Mouse (Mus musculus): ENCODE measurements around the gene Ear14. TPM values are rescaled to one million over a fixed set of nuclear protein-coding genes. Genes with fewer than 3 reads are reported as not detected.
"Not testable (repeated sequence)": the region's sequence is repeated elsewhere in the genome, so short reads cannot be mapped to it uniquely, and the experiment has no call there.

Ear14 gene
- polyA plus RNA-seq (2014; fragmentation: Nextera tagmentation; extraction: Ambion mirVana): not detected in 2 replicates

- Histone ChIP-seq H3K4me1 (ENCODE audit: control insufficient read depth, insufficient read depth, low read length) (no peaks in the 10 kb centered on the region), H3K27ac (replicated peaks; ENCODE audit: low read depth, low read length) (no peak within 1 kb of the TSS), H3K27me3 (ENCODE audit: control insufficient read depth, insufficient read depth, low read length) (no peaks in the 10 kb centered on the region), H3K9me3 (ENCODE audit: control insufficient read depth, low read length) (no peaks in the 10 kb centered on the region), H3K36me3 (ENCODE audit: control insufficient read depth, insufficient read depth, low read length) (no peaks in the 10 kb centered on the region), H3K9ac (ENCODE audit: low read length) (no peak within 1 kb of the TSS), H3K4me2 (ENCODE audit: low read depth, severe bottlenecking) (no peak within 1 kb of the TSS), H3K4me3 (ENCODE audit: low read depth, low read length) (no peak within 1 kb of the TSS)
- 92% methylated on average over 2 of the region's 2 CpGs for WGBS
- no peak for ATAC-seq (ENCODE audit: insufficient number of reproducible peaks, low FRiP score, low TSS enrichment, low read depth)
- no peak for DNase-seq (ENCODE audit: low spot score)
Observed at GRCm38 (mm10) chr14:51203115-51203514, at the start of gene Ear14. Gene Ear14 (plus strand): TSS chr14:51203391.

GRCm38 (mm10) chr14:51156056-51156735, 47.0 kb upstream of the Ear14 start:
- Histone ChIP-seq H3K27me3 (ENCODE audit: control insufficient read depth, insufficient read depth, low read length) (no peaks in the 10 kb centered on the region), H3K4me3 (ENCODE audit: low read depth, low read length) (no peak overlapping the region), H3K36me3 (ENCODE audit: control insufficient read depth, insufficient read depth, low read length) (no peaks in the 10 kb centered on the region), H3K9me3 (ENCODE audit: control insufficient read depth, low read length) (no peaks in the 10 kb centered on the region), H3K4me1 (ENCODE audit: control insufficient read depth, insufficient read depth, low read length) (no peaks in the 10 kb centered on the region), H3K9ac (ENCODE audit: low read length) (no peak overlapping the region), H3K27ac (replicated peaks; ENCODE audit: low read depth, low read length) (no peak overlapping the region), H3K4me2 (ENCODE audit: low read depth, severe bottlenecking) (no peak overlapping the region)
- WGBS: 86% methylated on average over 5 of the region's 5 CpGs
- DNase-seq (ENCODE audit: low spot score): no peak
- ATAC-seq (ENCODE audit: insufficient number of reproducible peaks, low FRiP score, low TSS enrichment, low read depth): no peak

- H3K36me3 ChIP-seq (ENCODE audit: control insufficient read depth, insufficient read depth, low read length): no peaks in the 10 kb centered on the region
- H3K4me1 ChIP-seq (ENCODE audit: control insufficient read depth, insufficient read depth, low read length): no peaks in the 10 kb centered on the region
- H3K4me2 ChIP-seq (ENCODE audit: low read depth, severe bottlenecking): no peak overlapping the region
- DNase-seq (ENCODE audit: low spot score) (no peak), ATAC-seq (ENCODE audit: insufficient number of reproducible peaks, low FRiP score, low TSS enrichment, low read depth) (no peak)
- 39% methylated on average over 4 of the region's 4 CpGs for WGBS
- no peaks in the 10 kb centered on the region for H3K27me3 ChIP-seq (ENCODE audit: control insufficient read depth, insufficient read depth, low read length)
- H3K27ac ChIP-seq (replicated peaks; ENCODE audit: low read depth, low read length): no peak overlapping the region
- H3K9me3 ChIP-seq (ENCODE audit: control insufficient read depth, low read length): no peaks in the 10 kb centered on the region
- no peak overlapping the region for H3K9ac ChIP-seq (ENCODE audit: low read length)
- no peak overlapping the region for H3K4me3 ChIP-seq (ENCODE audit: low read depth, low read length)
Observed at GRCm38 (mm10) chr14:51156736-51157068, 46.5 kb upstream of the Ear14 start.

- Histone ChIP-seq H3K27ac (replicated peaks; ENCODE audit: low read depth, low read length) (no peak overlapping the region), H3K4me3 (ENCODE audit: low read depth, low read length) (no peak overlapping the region), H3K4me2 (ENCODE audit: low read depth, severe bottlenecking) (no peak overlapping the region), H3K36me3 (ENCODE audit: control insufficient read depth, insufficient read depth, low read length) (no peaks in the 10 kb centered on the region), H3K9ac (ENCODE audit: low read length) (no peak overlapping the region), H3K4me1 (ENCODE audit: control insufficient read depth, insufficient read depth, low read length) (no peaks in the 10 kb centered on the region), H3K27me3 (ENCODE audit: control insufficient read depth, insufficient read depth, low read length) (no peaks in the 10 kb centered on the region), H3K9me3 (ENCODE audit: control insufficient read depth, low read length) (no peaks in the 10 kb centered on the region)
- ATAC-seq (ENCODE audit: insufficient number of reproducible peaks, low FRiP score, low TSS enrichment, low read depth): no peak
- WGBS: 89% methylated on average over 1 of the region's 1 CpGs
- DNase-seq (ENCODE audit: low spot score): no peak
Observed at GRCm38 (mm10) chr14:51157072-51157471, 46.1 kb upstream of the Ear14 start.

GRCm38 (mm10) chr14:51161976-51162375, 41.2 kb upstream of the Ear14 start, which contains the start of gene Rnase2b:
Gene Rnase2b (plus strand): TSS chr14:51162260.
- not testable (repeated sequence) for H3K4me1 ChIP-seq (ENCODE audit: control insufficient read depth, insufficient read depth, low read length); H3K4me2 ChIP-seq (ENCODE audit: low read depth, severe bottlenecking); H3K9ac ChIP-seq (ENCODE audit: low read length); H3K9me3 ChIP-seq (ENCODE audit: control insufficient read depth, low read length); H3K4me3 ChIP-seq (ENCODE audit: low read depth, low read length); ATAC-seq (ENCODE audit: insufficient number of reproducible peaks, low FRiP score, low TSS enrichment, low read depth); H3K27me3 ChIP-seq (ENCODE audit: control insufficient read depth, insufficient read depth, low read length); H3K36me3 ChIP-seq (ENCODE audit: control insufficient read depth, insufficient read depth, low read length); DNase-seq (ENCODE audit: low spot score); H3K27ac ChIP-seq (replicated peaks; ENCODE audit: low read depth, low read length)
- 91% methylated on average over 3 of the region's 3 CpGs for WGBS

- not testable (repeated sequence) for ATAC-seq (ENCODE audit: insufficient number of reproducible peaks, low FRiP score, low TSS enrichment, low read depth)
Observed at GRCm38 (mm10) chr14:51163323-51163722, 39.9 kb upstream of the Ear14 start.

GRCm38 (mm10) chr14:51165435-51165834, 37.8 kb upstream of the Ear14 start:
- Histone ChIP-seq H3K4me3 (ENCODE audit: low read depth, low read length) (no peak overlapping the region), H3K27ac (replicated peaks; ENCODE audit: low read depth, low read length) (no peak overlapping the region), H3K9me3 (ENCODE audit: control insufficient read depth, low read length) (no peaks in the 10 kb centered on the region), H3K9ac (ENCODE audit: low read length) (no peak overlapping the region), H3K36me3 (ENCODE audit: control insufficient read depth, insufficient read depth, low read length) (no peaks in the 10 kb centered on the region), H3K4me2 (ENCODE audit: low read depth, severe bottlenecking) (no peak overlapping the region), H3K4me1 (ENCODE audit: control insufficient read depth, insufficient read depth, low read length) (no peaks in the 10 kb centered on the region), H3K27me3 (ENCODE audit: control insufficient read depth, insufficient read depth, low read length) (no peaks in the 10 kb centered on the region)
- 95% methylated on average over 1 of the region's 1 CpGs for WGBS
- ATAC-seq (ENCODE audit: insufficient number of reproducible peaks, low FRiP score, low TSS enrichment, low read depth) (no peak), DNase-seq (ENCODE audit: low spot score) (no peak)

More at GRCm38 (mm10) chr14:51163323-51163722, 39.9 kb upstream of the Ear14 start:
- H3K9me3 ChIP-seq (ENCODE audit: control insufficient read depth, low read length); H3K9ac ChIP-seq (ENCODE audit: low read length); H3K36me3 ChIP-seq (ENCODE audit: control insufficient read depth, insufficient read depth, low read length); DNase-seq (ENCODE audit: low spot score); H3K4me2 ChIP-seq (ENCODE audit: low read depth, severe bottlenecking); H3K27ac ChIP-seq (replicated peaks; ENCODE audit: low read depth, low read length); H3K4me1 ChIP-seq (ENCODE audit: control insufficient read depth, insufficient read depth, low read length); H3K27me3 ChIP-seq (ENCODE audit: control insufficient read depth, insufficient read depth, low read length); H3K4me3 ChIP-seq (ENCODE audit: low read depth, low read length): not testable (repeated sequence)
- 76% methylated on average over 6 of the region's 6 CpGs for WGBS

GRCm38 (mm10) chr14:51166068-51166467, 37.1 kb upstream of the Ear14 start:
- Histone ChIP-seq H3K27ac (replicated peaks; ENCODE audit: low read depth, low read length) (no peak overlapping the region), H3K9me3 (ENCODE audit: control insufficient read depth, low read length) (no peaks in the 10 kb centered on the region), H3K4me1 (ENCODE audit: control insufficient read depth, insufficient read depth, low read length) (no peaks in the 10 kb centered on the region), H3K9ac (ENCODE audit: low read length) (no peak overlapping the region), H3K4me2 (ENCODE audit: low read depth, severe bottlenecking) (no peak overlapping the region), H3K27me3 (ENCODE audit: control insufficient read depth, insufficient read depth, low read length) (no peaks in the 10 kb centered on the region), H3K36me3 (ENCODE audit: control insufficient read depth, insufficient read depth, low read length) (no peaks in the 10 kb centered on the region), H3K4me3 (ENCODE audit: low read depth, low read length) (no peak overlapping the region)
- ATAC-seq (ENCODE audit: insufficient number of reproducible peaks, low FRiP score, low TSS enrichment, low read depth) (no peak), DNase-seq (ENCODE audit: low spot score) (no peak)

Measured in limb, embryonic 11.5 days (tissue).